Mouse (Mus musculus): ENCODE measurements around the gene Arpp19. TPM values are rescaled to one million over a fixed set of nuclear protein-coding genes. Genes with fewer than 3 reads are reported as not detected.

The Arpp19 gene
- polyA plus RNA-seq, 1 experiment = 31.5 TPM

DNA sequence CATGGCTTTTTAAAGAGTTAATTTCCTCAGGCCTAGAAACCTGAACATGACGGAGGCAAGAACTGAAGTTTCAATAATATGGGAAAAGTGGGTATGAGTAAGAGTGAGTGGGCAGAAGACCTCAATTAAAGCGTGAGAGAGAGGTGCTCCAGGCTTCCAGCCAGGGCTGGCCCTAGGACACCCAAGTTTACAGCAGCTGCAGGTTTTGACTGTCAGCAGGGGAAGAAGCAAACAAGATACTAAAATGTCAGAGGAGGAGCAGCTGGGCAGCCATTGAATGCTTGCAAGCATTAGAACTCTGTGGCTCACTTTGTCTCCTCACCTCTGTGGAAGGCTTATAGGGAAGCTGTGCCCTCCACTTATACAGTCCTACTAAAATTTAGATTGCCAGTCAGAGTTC lies 50.4 kb downstream of the Arpp19 start:
- Histone ChIP-seq H3K36me3 (replicated peaks; ENCODE audit: low read length) (peaks cover 8% of the 10 kb centered on the region), H3K4me3 (replicated peaks) (no peak overlapping the region), H3K4me1 (peaks cover 23% of the 10 kb centered on the region), H3K27me3 (replicated peaks) (no peaks in the 10 kb centered on the region), H3K9me3 (no peaks in the 10 kb centered on the region)
- TF ChIP-seq FLI1 (IDR thresholded peaks at IDR 0.05; ENCODE audit: low read length) (no peak), GATA1 (IDR thresholded peaks at IDR 0.05; ENCODE audit: borderline replicate concordance, low read length) (no peak)

DNA sequence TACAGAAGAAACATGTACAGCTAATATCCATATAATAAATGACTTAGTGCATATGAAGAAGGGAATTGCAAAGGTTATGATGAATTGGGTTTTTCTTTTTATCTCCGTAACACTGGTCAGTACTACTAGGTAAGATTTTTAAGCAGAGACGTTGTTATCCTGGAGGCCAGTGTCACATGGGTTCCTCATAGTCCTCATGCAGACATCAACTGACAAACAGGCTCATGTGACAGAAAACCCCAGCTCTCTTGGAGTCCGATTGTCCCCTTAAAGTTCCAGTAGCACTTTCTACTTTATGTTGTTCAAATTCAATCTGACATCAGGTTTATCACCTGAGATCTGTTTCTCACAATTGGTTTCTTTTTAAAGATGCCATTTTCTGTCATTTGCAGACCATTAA lies 51.9 kb downstream of the Arpp19 start:
- no peak overlapping the region for H3K4me3 ChIP-seq (replicated peaks)
- no peaks in the 10 kb centered on the region for H3K9me3 ChIP-seq
- TF ChIP-seq GATA1 (IDR thresholded peaks at IDR 0.05; ENCODE audit: borderline replicate concordance, low read length) = no peak
- TF ChIP-seq FLI1 (IDR thresholded peaks at IDR 0.05; ENCODE audit: low read length) = no peak
- H3K4me1 ChIP-seq = peaks cover 37% of the 10 kb centered on the region
- peaks cover 2% of the 10 kb centered on the region for H3K36me3 ChIP-seq (replicated peaks; ENCODE audit: low read length)
- no peaks in the 10 kb centered on the region for H3K27me3 ChIP-seq (replicated peaks)

DNA sequence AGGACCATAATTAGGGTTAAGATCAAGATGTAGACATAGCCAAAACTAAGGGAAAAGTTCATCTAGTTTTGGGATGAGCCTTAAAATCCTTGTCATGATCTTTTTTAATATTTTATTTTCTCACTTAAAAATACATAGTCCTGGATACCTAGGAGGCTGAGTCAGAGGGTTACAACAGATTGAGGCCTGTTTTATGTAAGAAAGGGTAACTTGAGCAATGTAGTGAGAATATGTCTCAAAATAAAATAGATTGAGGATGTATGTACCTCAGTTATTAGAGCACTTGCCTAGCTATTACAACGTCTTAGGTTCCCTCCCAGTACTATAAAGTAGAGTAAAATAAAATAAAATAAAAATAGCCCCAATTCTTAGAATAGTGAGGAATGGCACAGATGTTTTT lies 54.7 kb downstream of the Arpp19 start:
- peaks cover 50% of the 10 kb centered on the region for H3K4me1 ChIP-seq
- TF ChIP-seq GATA1 (IDR thresholded peaks at IDR 0.05; ENCODE audit: borderline replicate concordance, low read length) (no peak), FLI1 (IDR thresholded peaks at IDR 0.05; ENCODE audit: low read length) (no peak)
- no peak overlapping the region for H3K4me3 ChIP-seq (replicated peaks)
- no peaks in the 10 kb centered on the region for H3K27me3 ChIP-seq (replicated peaks)
- no peaks in the 10 kb centered on the region for H3K36me3 ChIP-seq (replicated peaks; ENCODE audit: low read length)
- no peaks in the 10 kb centered on the region for H3K9me3 ChIP-seq

DNA sequence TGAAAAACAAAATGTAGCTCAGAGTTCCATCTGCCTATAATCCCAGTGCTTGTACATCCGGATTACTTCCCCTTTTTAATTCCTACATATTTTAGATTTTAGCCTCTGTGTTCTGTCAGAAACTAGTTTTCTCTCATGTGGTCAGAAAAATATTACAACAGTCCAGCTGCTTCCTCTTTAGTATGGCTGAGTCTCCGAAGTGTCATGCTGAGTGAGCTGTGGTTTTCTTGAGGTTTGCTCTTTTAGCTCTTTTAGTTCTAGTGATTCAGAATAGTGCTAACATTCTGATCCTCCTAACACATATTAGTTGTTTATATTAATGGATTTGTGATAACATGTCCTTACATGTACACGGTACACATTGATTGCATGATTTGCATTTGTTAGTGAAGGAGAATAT lies 57.3 kb downstream of the Arpp19 start:
- peaks cover 52% of the 10 kb centered on the region for H3K4me1 ChIP-seq
- peak overlapping the region; percentile 71 for H3K4me3 ChIP-seq (replicated peaks)
- no peaks in the 10 kb centered on the region for H3K27me3 ChIP-seq (replicated peaks)
- no peaks in the 10 kb centered on the region for H3K9me3 ChIP-seq
- no peak for TF ChIP-seq GATA1 (IDR thresholded peaks at IDR 0.05; ENCODE audit: borderline replicate concordance, low read length)
- no peak for TF ChIP-seq FLI1 (IDR thresholded peaks at IDR 0.05; ENCODE audit: low read length)
- H3K36me3 ChIP-seq (replicated peaks; ENCODE audit: low read length) = peaks cover 6% of the 10 kb centered on the region

DNA sequence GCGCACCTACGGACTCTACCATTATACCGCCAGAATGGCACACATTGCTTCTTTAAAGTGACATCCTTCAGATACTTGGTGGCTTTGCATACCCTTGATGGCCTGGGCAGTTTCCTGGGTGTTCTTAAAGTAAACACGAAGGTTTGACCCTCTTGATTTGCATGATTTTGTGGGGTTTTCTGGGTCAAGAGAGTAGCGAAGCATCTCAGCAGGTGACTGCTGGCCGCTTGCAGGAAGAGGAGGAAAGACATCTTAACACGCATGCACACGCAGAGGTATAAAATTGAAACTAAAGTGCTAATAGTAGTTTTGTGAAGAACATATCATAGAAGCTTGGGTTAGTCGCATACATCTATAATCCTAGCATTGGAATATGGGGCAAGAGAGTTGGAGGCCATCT lies 61.5 kb downstream of the Arpp19 start:
- H3K9me3 ChIP-seq = no peaks in the 10 kb centered on the region
- no peaks in the 10 kb centered on the region for H3K27me3 ChIP-seq (replicated peaks)
- no peak for TF ChIP-seq GATA1 (IDR thresholded peaks at IDR 0.05; ENCODE audit: borderline replicate concordance, low read length)
- no peak for TF ChIP-seq FLI1 (IDR thresholded peaks at IDR 0.05; ENCODE audit: low read length)
- H3K4me1 ChIP-seq = peaks cover 38% of the 10 kb centered on the region
- no peak overlapping the region for H3K4me3 ChIP-seq (replicated peaks)
- peaks cover 6% of the 10 kb centered on the region for H3K36me3 ChIP-seq (replicated peaks; ENCODE audit: low read length)

DNA sequence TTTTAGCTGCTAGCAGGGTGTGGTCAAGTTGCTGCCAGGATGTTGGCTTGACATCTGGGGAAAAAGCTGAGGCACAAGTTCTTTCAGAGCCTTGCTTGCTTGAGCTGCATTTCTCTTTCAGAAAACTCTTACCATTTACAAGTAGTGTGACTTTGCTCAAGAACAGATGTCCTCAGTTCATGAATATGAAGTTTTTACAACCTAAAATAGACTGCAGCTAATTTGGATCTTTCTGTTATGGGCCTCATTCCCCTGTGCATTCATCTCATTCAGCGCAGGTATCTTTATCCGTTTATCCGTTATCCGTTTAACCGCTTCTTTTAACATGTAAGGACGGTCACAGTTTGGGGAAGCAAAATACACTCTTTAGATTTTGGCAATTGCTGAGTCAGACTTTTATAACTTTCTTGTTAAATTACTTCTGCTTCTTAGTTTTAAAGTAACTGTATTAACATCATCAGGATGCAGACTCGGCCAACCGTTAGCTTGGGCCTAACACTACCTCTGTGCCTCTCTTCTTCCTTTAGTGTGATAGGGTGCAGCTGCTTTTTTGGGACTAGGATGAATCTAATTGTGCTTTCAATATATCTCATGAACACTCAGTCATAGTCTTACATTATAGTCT lies 62.9 kb downstream of the Arpp19 start:
- Histone ChIP-seq H3K9me3 (no peaks in the 10 kb centered on the region), H3K27me3 (replicated peaks) (no peaks in the 10 kb centered on the region), H3K36me3 (replicated peaks; ENCODE audit: low read length) (peaks cover 6% of the 10 kb centered on the region), H3K4me3 (replicated peaks) (no peak overlapping the region), H3K4me1 (peaks cover 38% of the 10 kb centered on the region)
- TF ChIP-seq GATA1 (IDR thresholded peaks at IDR 0.05; ENCODE audit: borderline replicate concordance, low read length) = no peak

DNA sequence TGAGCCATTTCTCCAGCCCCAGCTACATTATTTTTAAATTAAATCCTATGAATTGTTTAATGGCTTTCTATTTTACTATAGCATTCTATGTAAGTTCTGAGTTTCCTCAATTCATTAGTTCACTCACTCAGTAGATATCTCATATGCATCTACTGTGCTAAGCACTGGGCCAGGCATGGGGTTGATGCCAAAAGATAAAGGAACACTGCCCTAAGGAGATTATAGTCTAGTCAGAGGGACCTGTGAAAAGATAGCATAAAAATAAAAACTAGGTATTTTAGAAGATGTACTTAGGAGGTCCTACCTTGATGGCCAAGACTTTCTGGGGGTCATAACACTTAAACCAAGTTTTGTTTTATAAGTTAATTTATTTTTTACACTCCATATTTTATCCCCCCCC lies 64.7 kb downstream of the Arpp19 start:
- Histone ChIP-seq H3K27me3 (replicated peaks) (no peaks in the 10 kb centered on the region), H3K4me1 (peaks cover 32% of the 10 kb centered on the region), H3K9me3 (no peaks in the 10 kb centered on the region), H3K36me3 (replicated peaks; ENCODE audit: low read length) (peaks cover 6% of the 10 kb centered on the region), H3K4me3 (replicated peaks) (no peak overlapping the region)
- no peak for TF ChIP-seq FLI1 (IDR thresholded peaks at IDR 0.05; ENCODE audit: low read length)
- TF ChIP-seq GATA1 (IDR thresholded peaks at IDR 0.05; ENCODE audit: borderline replicate concordance, low read length) = no peak

Other genes starting within 250 kb of the Arpp19 start
- 0.82 TPM in 1 of 2 replicates, not detected in the other for gene Onecut1, start 175.7 kb upstream of the Arpp19 start, polyA plus RNA-seq (2012; ENCODE audit: insufficient read depth, low replicate concordance)
- 1.3 and 5.1 TPM in 2 replicates for gene Fam214a, start 84.7 kb upstream of the Arpp19 start, polyA plus RNA-seq (2012; ENCODE audit: insufficient read depth, low replicate concordance)
- gene Myo5a, start 33.4 kb downstream of the Arpp19 start, polyA plus RNA-seq (2012; ENCODE audit: insufficient read depth, low replicate concordance) = 10.7 TPM in 1 of 2 replicates, not detected in the other
- 0.27 TPM in 1 of 2 replicates, not detected in the other for gene Myo5c, start 194.4 kb downstream of the Arpp19 start, polyA plus RNA-seq (2012; ENCODE audit: insufficient read depth, low replicate concordance)

All from megakaryocyte, embryonic 14.5 days (primary cell).